Mouse (Mus musculus) neural tube, embryonic 10.5 days (tissue): ENCODE data around the gene Apol8.
"Not testable (repeated sequence)": the region's sequence is repeated elsewhere in the genome, so short reads cannot be mapped to it uniquely, and the experiment has no call there.

Experiments
- DNase-seq: peaks from one replicate; pipeline ENCODE4 v3.0.0-alpha.2; 2017; ENCODE audit warnings: low spot score; ENCODE audit errors: extremely low spot score

Apol8 gene

DNA sequence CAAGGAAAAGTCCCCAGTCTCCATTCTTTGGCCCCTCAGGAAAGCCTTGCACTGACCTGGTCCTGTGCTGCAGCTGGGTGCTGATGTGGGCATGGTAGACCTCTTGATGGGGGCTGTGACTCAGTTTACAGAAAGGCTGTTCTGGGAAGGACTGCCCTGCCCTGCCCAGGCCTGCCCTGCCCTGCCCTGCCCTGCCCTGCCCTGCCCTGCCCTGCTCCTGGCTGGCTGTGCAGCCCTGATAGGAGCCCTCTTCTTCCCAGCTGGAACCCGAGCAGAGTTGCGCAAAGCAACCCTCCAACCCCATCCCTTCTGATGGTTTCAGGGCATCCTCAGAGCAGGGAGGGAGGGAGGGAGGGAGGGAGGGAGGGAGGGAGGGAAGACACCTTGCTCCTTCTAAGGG lies 1.7 kb downstream of the Apol8 start:
- no peak for DNase-seq

DNA sequence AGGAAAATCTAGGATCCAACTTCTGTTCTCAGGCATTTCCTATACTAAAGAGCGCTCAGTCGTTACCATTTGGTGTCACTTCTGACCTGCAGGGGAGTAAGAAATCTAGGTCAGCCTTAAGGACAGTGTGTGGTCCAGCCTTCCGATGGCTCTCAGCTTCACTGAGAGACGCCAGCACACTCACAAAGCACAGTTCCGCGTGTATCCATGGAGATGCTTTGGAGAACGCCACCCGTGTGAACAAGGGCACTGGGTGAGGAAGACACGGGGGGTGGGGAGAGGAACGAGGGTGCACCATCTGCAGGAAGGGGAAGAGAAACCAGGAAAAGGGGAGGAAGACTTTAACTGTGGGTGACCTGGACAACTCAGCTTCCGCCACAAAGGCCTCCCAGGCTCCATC lies 4.4 kb downstream of the Apol8 start:
- DNase-seq: no peak

DNA sequence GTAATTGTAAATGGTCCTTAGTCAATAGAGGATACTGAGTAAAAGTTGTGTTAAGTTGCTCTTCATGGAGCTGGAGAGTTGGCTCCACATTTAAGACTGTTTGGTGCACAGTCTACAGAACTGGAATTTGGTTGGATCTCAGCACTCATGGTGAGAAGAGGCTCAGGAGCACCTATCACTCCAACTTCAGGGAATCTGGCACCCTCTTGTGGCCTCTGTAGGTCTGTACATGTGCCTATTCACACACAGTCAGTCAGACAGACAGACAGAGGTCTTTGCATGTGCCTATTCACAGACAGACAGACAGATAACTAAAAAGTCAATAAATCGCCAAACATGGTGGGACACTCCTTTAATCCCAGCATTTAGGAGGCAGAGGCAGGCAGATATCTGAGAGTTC lies 6.3 kb downstream of the Apol8 start:
- DNase-seq: no peak

DNA sequence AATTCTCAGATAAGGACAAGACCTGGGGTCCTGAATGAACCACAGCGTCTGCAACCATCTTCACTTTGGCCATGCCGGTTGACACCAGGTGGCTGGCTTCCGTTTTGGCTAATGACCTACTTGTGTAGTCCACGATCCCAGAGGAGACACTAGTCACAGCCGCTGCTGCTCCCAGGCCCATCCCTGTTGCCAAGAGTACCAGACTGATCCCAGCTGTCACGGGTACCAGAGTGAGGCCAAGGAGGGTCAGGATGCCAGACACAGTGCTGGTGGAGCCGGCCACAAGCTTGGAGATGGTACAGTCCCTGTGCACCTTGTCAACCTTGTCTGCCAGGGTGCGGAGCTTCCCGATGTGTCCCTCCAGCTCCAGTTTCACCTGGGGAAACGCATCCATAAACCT lies 7.1 kb downstream of the Apol8 start:
- no peak for DNase-seq

GRCm38 (mm10) chr15:77748414-77748813 lies 8.4 kb downstream of the Apol8 start:
- DNase-seq: no peak

DNA sequence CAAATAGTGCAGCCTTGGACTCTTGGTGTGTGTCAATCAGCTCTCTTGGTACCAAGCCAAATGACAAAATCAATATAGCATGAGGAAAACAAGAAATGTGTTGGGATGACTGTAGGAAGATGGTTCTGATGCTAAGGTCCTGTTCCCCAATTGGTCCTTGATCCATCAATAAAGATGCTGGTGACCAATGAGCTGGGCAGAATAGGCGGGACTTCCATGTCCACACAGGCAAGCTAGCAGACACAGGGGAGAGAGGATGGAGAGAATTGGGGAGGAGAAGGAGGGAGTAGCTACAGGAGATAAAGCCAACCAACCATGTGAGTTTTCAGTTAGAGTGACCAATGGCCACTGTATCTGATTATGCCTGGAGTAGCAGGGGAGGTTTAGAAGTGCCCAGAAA lies 10.5 kb downstream of the Apol8 start:
- DNase-seq: no peak

GRCm38 (mm10) chr15:77745081-77745480 lies 11.7 kb downstream of the Apol8 start:
- DNase-seq: no peak

DNA sequence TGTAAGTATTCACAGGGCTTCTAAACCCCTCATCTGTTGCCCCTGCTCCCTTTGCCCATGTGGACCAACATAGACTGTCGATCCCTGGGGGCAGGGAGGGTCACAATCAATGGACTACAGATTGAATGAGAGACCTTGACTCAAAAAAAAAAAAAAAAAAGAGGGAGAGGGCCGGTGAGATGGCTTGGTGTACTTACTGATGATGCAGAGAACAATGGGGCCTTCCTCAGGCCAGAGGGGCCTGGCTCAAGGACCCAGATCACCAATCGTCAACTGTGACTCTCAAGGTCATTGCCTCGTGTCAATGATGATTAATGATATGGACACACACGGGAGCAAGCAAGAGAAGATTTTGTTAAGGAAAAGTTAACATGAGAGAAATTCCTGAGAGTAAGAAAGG lies 12.2 kb downstream of the Apol8 start:
- DNase-seq: no peak

DNA sequence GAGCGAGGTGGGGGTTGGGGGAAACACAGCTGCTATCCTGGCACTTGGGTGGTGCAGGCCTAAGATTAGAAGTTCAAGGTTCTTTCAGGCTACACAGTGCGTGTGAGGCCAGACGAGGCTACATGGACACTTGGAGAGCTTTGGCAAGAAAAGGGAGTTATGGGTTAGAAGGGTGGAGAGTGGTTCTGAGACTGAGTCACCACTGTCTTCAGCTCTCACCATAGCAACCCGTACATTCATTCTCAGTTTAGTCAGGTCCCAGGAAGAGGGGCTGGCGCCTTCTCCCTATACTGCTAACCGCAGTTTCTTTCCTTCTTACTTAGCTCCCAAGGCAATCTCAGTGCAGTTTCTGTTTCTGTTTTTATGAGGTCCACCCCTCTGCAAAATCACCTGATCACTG lies 15.2 kb downstream of the Apol8 start:
- not testable (repeated sequence) for DNase-seq

GRCm38 (mm10) chr15:77740511-77741297 lies 16.1 kb downstream of the Apol8 start:
- no peak for DNase-seq

- not testable (repeated sequence) for DNase-seq
Measured at GRCm38 (mm10) chr15:77733903-77734302, 22.9 kb downstream of the Apol8 start.

DNA sequence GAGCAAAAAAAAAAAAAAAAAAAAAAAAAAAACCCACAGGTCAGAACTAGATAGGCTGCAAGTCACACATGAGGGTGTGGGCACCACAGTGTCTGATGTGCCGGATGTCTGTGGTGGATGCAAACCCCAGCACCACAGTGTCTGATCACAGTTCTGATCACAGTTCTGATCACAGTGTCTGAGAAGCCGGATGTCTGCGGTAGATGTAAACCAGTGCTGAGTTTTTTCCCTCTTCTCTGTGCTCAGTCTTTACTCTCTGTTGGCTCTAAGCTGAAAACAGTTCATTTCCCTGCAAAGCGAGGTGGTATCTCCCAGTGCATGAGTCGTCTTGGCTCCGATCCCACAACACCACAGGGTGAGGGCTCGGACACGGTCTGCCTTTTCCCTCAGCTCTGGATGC lies 23.4 kb downstream of the Apol8 start:
- DNase-seq: not testable (repeated sequence)

- DNase-seq: not testable (repeated sequence)
Measured at GRCm38 (mm10) chr15:77732851-77733250, 24.0 kb downstream of the Apol8 start.

GRCm38 (mm10) chr15:77731605-77732004 lies 25.2 kb downstream of the Apol8 start:
- DNase-seq: no peak

GRCm38 (mm10) chr15:77728739-77729138 lies 28.1 kb downstream of the Apol8 start, which contains the start of gene Apol9b:
Gene Apol9b, plus strand, starts transcription at chr15:77729039.
- not testable (repeated sequence) for DNase-seq

DNA sequence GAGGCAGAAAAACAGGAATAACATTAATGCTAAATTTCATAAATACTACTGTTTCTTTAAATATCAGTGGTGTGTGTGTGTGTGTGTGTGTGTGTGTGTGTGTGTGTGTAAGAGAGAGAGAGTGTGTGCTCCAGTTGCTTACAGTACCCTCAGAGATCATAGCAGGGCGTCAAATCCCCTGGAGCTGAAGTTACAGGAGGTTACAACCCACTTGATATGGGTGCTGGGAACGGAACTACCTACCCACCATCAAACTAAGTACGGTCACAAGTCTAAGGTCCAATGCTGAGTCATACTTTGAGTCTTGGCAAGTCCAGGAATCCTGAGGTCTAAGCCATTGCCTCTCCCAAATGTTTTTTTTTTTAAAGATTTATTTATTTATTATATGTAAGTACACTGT lies 29.1 kb downstream of the Apol8 start:
- not testable (repeated sequence) for DNase-seq

- DNase-seq: not testable (repeated sequence)
Measured at GRCm38 (mm10) chr15:77727139-77727538, 29.7 kb downstream of the Apol8 start.

DNA sequence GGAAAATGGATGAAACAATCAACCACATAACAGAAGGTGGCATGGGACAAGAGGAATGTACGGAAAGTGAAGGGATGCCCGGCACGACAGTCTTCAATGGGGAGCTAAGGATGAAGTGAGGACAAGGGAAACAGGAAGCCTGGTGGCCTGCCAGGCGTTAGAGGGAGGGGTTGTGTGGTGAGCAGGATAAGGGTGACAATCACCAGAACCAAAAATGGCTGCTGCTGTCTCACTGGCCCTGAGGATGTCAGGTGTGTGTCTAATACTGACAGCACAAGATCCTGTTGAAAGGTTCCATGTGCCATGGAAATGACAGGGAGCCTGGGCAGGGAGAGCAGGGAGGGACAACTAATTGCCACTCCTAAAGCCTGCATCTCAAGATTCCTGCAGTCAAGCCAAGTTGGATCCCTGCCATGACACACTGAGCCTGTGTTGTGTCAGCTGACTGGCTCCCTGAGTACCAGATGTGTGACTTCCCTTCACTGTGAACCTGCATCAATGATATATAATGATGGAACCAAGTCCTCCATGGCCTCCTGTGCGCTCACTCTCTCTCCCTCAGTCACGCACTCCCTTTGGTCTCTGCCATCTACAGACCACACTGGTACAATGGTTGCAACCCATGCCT lies 31.3 kb downstream of the Apol8 start:
- DNase-seq: not testable (repeated sequence)

- not testable (repeated sequence) for DNase-seq
Measured at GRCm38 (mm10) chr15:77724208-77724911, 32.4 kb downstream of the Apol8 start.

DNA sequence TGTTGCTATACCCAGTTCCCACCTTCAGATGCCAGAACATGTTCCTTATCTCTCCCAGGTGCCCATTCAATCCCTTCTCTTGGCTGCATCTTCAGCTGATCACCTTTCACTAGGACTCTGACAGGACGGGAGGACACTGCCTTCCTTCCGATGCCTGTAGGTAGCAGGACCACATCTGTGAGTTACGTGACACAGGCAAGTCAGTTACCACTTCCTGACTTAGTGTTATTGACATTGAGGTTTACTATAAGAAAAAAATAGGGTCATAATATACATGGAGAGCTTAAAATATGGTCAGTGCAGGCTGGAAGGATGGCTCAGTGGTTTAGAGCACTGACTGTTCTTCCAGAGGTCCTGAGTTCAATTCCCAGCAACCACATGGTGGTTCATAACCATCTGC lies 35.3 kb downstream of the Apol8 start:
- not testable (repeated sequence) for DNase-seq

- not testable (repeated sequence) for DNase-seq
Measured at GRCm38 (mm10) chr15:77718240-77718639, 38.6 kb downstream of the Apol8 start.

DNA sequence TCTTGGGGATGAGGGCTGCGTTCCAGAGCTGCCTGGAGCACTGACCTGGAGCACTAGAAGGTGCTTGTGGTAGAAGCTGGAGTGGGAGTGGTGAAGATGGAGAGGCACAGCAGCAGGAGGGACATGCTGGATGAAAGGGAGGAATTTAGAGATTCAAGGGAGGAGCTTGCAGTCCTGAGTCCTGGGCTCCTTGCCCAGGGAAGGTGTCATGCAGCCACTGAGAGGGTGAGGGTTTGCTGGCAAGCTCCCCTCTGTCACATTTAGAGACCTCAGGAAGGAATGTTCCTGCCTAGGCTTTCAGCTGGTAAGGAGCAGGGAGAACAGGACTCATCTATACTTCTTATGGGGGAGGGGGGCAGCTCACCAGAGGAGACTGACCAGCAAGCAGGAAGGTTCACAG lies 47.9 kb downstream of the Apol8 start:
- not testable (repeated sequence) for DNase-seq
